Mouse (Mus musculus): ENCODE data around the gene Psors1c2.

- TF ChIP-seq EP300 (IDR thresholded peaks at IDR 0.05; ENCODE audit: low read depth) (no peak), CTCF (IDR thresholded peaks at IDR 0.05; ENCODE audit: low read depth) (no peak)
These were observed 18.2 kb upstream of the Psors1c2 start for GRCm38 (mm10) chr17:35514756-35515155.
